In the genomic region with DNA sequence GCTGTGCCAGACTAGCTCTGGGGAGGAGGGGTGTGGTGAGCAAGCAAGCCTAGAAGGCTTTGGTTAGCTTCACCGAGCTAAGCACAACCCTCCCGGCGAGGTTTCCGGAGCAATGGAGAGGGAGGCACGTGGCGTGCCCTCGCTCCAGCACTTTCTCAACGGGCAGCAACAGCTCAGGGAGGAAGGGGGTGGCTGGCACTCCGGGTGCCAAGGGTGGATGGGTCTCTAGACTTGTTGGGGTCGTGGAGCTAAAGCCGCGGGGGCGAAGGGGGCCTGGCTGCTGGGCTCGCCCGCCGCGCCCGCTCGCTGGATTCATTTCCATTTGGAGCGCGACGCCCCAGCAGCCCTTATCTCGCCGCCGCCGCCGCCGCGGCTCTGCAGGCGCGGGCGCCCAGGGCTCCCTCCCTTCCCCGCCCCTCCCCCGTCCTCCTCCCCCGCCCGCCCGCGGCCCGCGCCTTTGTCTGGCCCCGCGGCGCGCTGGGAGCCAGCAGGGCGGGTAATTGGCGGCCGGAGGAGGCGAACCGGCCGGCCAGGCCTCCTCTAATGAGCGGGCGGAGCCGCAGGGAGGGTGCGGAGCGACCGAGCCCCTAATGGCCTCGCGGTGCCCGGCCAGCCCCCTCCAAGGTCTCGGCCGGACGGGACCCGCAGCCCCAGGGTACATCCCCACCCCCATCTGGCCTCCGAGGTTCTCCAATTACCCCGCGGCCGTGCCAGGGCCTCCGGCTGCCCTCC, we compare ENCODE assay signal across 7 mouse cellular contexts.
DNase-seq lines count a peak whose midpoint lies in the region; ATAC-seq lines count a peak whose summit lies in the region.

No protein-coding gene starts in this region.

- H3K4me1 ChIP-seq in intestine, embryonic 15.5 days (replicated peaks), result peaks cover 6% of the 10 kb centered on the region
- H3K4me1 ChIP-seq in limb, embryonic 12.5 days (replicated peaks), result peaks cover 29% of the 10 kb centered on the region
- peaks cover 15% of the 10 kb centered on the region for H3K4me1 ChIP-seq in midbrain, embryonic 13.5 days (replicated peaks)

- peak overlapping the region; percentile 71 for H3K9ac ChIP-seq in intestine, embryonic 15.5 days
- peak overlapping the region; percentile 77 for H3K9ac ChIP-seq in limb, embryonic 12.5 days (replicated peaks)
- H3K9ac ChIP-seq in midbrain, embryonic 13.5 days (replicated peaks), result peak overlapping the region; percentile 70

- peak; percentile 89 for ATAC-seq in intestine, embryonic 15.5 days
- peak; percentile 82 for ATAC-seq in limb, embryonic 12.5 days (ENCODE audit: insufficient number of reproducible peaks, insufficient read depth, low FRiP score, low TSS enrichment, low read depth)
- ATAC-seq in midbrain, embryonic 13.5 days, result peak; percentile 88

- peak overlapping the region; percentile 42 for H3K4me3 ChIP-seq in intestine, embryonic 15.5 days (replicated peaks)
- H3K4me3 ChIP-seq in limb, embryonic 12.5 days (replicated peaks), result peak overlapping the region; percentile 41
- H3K4me3 ChIP-seq in midbrain, embryonic 13.5 days (replicated peaks), result peak overlapping the region; percentile 37

- no peaks in the 10 kb centered on the region for H3K36me3 ChIP-seq in intestine, embryonic 15.5 days
- H3K36me3 ChIP-seq in limb, embryonic 12.5 days, result no peaks in the 10 kb centered on the region
- H3K36me3 ChIP-seq in midbrain, embryonic 13.5 days, result no peaks in the 10 kb centered on the region

- intact Hi-C loops in gastrocnemius, postnatal 36 days (cut with DNase I), result no loop called here

- peaks cover 10% of the 10 kb centered on the region for H3K27me3 ChIP-seq in intestine, embryonic 15.5 days (replicated peaks)
- peaks cover 74% of the 10 kb centered on the region for H3K27me3 ChIP-seq in limb, embryonic 12.5 days
- peaks cover 20% of the 10 kb centered on the region; the same call in 1 of the 2 replicates for H3K27me3 ChIP-seq in midbrain, embryonic 13.5 days

- peak overlapping the region; percentile 89 for H3K27ac ChIP-seq in intestine, embryonic 15.5 days
- H3K27ac ChIP-seq in limb, embryonic 12.5 days, result peak overlapping the region; percentile 89
- H3K27ac ChIP-seq in midbrain, embryonic 13.5 days, result peak overlapping the region; percentile 87

- DNase-seq in adrenal gland, postnatal 10 days, result peak; percentile 74
- DNase-seq in embryo, embryonic 9.5 days (ENCODE audit: extremely low spot score), result peak; percentile 75
- DNase-seq in gastrocnemius, postnatal 36 days, result peak; percentile 48 to 51
- peak; percentile 15 to 22 for DNase-seq in spleen, adult 18-20 months

- no peaks in the 10 kb centered on the region for H3K9me3 ChIP-seq in intestine, embryonic 15.5 days
- no peaks in the 10 kb centered on the region for H3K9me3 ChIP-seq in limb, embryonic 12.5 days
- no peaks in the 10 kb centered on the region for H3K9me3 ChIP-seq in midbrain, embryonic 13.5 days

- 9% methylated on average over 38 of the region's 68 CpGs for WGBS in intestine, embryonic 15.5 days
- WGBS in limb, embryonic 12.5 days, result 9% methylated on average over 38 of the region's 68 CpGs
- 8% methylated on average over 51 of the region's 68 CpGs for WGBS in midbrain, embryonic 13.5 days

- H3K4me2 ChIP-seq in intestine, embryonic 15.5 days (replicated peaks), result peak overlapping the region; percentile 65
- H3K4me2 ChIP-seq in limb, embryonic 12.5 days, result peak overlapping the region; percentile 61
- peak overlapping the region; percentile 61 for H3K4me2 ChIP-seq in midbrain, embryonic 13.5 days (replicated peaks)

Comparison
In these comparisons a context has a peak if more than half of its experiments do, and no peak if none do; other contexts are left out.
1. Peak in every context shown above with its lines: DNase-seq, ATAC-seq, H3K4me3 ChIP-seq and H3K27ac ChIP-seq.
2. DNase-seq: peak in every context shown above with its lines; median percentile 75 in embryo, embryonic 9.5 days; 74 in adrenal gland, postnatal 10 days; 50 in gastrocnemius, postnatal 36 days; 18 in spleen, adult 18-20 months.